Mouse (Mus musculus): ENCODE measurements at regions not wholly inside any gene's neighbourhood (a gene's known extent, or its start where the extent isn't known, plus 50 kb on each side); places are given as distances from the start of the nearest gene placed in this dataset.

GRCm38 (mm10) chr8:41648276-41648675, 231.4 kb upstream of the Frg1 start:
- DNase-seq = no peak

GRCm38 (mm10) chr8:41644626-41645025, 227.8 kb upstream of the Frg1 start:
- DNase-seq = no peak

DNA sequence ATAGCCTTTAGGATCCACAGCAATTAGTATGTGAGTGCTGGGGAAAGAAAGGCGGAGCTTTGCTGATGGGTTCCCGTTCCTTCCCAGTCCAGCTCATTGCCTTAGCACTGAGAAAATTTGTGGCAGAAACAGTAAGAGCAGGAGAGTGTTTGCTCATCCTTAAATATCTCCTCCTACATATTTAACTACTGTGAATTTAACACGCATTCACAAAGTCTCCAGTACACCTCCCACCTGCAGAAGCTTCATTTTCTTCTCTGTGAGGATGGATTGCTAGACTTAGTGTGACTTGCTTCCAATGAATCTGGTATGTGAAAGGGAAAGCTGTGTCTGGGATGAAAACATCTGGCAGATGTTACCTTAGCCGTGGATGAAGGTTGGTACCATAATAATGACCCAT, 207.0 kb upstream of the Frg1 start:
- DNase-seq = no peak

- no peak for DNase-seq
These were observed 183.4 kb upstream of the Frg1 start for GRCm38 (mm10) chr8:41600255-41600654.

DNA sequence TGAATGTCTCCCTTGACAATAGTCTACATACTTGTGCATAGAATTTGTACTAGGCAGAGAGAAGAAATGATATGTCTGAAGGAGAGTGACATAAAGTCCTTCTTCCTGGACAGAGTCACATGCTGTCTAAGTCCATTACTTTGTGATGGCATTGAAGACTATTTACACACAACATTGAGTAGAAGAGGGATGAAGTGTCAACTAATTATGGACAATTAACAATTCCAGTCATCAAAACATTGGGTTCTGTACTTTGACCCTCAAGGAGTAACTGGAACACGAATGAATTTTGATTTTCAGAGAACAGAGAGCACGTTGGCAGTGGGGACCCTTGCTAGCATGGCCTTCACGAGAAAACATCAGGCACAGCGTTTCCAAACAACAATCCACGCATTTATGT, 177.6 kb upstream of the Frg1 start:
- no peak for DNase-seq

DNA sequence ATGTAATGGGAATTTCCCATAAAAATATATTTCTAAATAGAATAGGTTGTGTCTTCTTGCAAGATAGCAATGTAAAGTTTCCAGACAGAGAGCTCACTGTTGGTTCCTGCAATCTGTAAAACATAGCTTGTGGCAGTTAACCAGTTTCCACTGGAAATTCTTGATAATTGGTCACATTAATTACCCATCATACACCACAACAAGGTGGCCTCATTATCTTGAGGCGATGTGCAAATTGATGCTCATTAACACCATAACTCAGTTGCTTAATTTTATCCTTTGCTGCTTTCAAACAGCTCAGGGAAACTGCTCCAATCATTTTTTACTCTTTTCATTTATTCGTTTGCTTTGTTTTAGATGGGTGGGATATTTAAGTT, 176.8 kb upstream of the Frg1 start:
- no peak for DNase-seq

GRCm38 (mm10) chr8:41592741-41593665, 176.1 kb upstream of the Frg1 start:
- no peak for DNase-seq

DNA sequence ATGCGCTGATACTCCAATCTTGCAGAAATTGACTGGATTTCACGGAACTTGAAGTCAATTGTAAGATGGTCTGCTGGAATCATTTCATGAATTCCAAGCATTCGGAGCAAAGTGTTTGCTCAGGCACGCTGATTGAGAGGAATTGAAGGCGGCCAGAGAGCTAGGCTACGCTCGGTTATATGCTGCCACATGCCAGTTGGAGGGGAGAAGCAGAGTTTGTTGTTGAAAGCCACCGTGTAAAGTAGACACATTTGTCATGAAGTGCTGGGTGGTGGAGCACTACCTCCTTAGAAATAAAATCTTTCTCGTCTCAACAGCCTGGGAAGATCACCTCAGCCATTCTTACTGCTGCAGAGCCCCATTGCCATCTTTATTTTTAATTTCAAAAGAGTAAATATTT, 175.3 kb upstream of the Frg1 start:
- DNase-seq = no peak

DNA sequence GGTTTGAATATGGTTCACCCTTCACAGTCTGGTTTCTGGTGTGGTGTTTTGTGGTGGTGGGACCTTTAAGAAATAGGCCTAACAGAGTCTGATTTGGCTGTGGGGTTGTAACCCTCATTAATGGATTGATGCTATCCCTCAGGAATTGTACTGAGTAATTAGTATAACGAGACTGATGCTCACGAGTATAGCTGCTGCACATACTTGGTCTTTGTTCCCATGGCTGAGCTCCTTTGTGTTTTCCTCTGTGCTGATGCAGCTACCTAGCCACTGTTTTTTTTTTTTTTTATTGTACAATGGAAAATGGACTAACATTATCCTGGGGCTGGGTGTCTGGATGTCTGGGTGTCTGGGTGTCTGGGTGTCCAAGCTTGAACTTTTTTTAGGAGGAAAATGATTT, 171.3 kb upstream of the Frg1 start:
- no peak for DNase-seq

DNA sequence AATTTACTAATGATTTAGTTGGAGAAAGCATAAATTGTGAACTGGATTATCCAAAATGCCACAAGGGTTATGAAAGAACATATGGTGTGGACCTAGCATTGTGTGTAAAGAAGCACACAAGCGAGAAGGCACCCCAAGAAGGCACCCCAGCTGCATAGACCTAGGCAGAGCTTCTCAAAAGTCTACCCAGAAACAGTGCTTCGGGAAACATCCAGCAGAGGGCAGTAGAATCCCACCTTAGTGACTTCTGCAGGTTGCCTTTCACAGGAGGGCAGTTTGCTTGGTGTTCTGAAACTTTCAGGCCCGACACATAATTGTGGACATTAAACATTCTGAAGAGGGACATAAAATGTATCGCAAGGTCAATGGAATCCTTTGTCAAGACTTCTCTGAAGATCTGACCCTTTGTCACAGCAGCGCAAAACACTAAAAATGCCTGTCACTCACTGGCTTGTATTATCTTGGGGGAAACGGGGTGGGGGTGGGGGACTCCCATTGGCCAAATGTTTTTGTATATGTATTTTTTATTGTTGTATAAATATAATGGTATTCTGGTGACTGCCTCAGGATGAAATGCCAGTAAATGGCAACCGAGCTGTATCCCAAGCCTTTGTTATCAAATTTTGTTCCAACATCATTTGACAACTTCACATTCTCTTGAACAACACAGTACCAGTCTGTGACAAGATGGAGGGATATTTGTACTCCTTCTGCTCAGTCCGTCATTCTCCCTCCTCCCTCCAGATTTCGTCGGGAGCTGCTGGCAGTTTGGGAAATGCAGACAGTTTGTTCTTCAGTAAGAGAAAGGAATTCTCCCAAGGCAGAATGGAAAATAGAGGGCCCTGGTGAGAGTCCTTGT, 156.4 kb upstream of the Frg1 start:
- peak; percentile 73 for DNase-seq

- no peak for DNase-seq
These were observed 153.7 kb upstream of the Frg1 start for GRCm38 (mm10) chr8:41570566-41570965.

GRCm38 (mm10) chr8:41561995-41562394, 145.1 kb upstream of the Frg1 start:
- peak; percentile 14 for DNase-seq

DNA sequence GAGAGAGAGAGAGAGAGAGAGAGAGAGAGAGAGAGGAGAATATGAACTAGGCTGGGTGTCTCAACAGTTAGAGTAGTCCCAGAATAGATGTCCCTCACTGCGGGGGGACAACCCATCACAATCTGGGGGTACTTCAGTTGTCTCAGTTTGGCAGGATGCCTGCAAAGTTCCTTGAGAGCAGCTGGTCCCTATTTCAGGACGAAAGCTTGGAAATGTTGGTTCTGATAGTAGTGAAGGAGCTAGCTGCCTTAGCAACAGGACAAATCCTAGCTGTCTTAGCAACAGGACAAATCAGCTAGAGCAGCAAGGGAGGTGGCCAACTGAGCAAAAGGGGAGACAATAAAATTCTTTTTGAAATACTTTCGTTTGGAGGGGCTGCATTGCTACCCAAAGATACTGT, 139.9 kb upstream of the Frg1 start:
- DNase-seq = no peak

- DNase-seq = no peak
These were observed 136.1 kb upstream of the Frg1 start for GRCm38 (mm10) chr8:41552747-41553534.

DNA sequence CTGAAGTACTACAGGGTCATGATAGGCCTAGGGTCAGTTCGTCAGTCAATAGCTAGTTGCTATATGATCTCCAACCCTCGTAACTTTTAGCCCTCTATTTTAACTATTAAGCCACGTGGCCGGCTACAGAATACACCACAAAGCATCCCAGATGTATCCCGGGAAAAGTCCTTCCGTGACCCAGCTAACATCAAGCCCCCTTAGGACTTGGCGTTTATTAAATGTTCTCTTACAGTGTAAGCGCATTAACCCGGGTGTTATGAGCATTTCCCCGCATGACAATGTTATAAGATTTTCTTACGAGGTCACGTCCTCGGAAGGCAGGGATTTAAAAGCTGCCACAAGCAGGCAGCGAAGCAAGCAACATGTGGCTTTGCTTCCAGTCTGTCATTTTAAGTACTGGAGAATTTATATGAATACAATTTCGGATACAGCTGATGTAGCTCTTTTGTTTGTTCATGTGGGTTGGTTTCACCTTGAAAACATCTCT, 135.1 kb upstream of the Frg1 start:
- no peak for DNase-seq

- no peak for DNase-seq
These were observed 133.2 kb upstream of the Frg1 start for GRCm38 (mm10) chr8:41550095-41550420.

DNA sequence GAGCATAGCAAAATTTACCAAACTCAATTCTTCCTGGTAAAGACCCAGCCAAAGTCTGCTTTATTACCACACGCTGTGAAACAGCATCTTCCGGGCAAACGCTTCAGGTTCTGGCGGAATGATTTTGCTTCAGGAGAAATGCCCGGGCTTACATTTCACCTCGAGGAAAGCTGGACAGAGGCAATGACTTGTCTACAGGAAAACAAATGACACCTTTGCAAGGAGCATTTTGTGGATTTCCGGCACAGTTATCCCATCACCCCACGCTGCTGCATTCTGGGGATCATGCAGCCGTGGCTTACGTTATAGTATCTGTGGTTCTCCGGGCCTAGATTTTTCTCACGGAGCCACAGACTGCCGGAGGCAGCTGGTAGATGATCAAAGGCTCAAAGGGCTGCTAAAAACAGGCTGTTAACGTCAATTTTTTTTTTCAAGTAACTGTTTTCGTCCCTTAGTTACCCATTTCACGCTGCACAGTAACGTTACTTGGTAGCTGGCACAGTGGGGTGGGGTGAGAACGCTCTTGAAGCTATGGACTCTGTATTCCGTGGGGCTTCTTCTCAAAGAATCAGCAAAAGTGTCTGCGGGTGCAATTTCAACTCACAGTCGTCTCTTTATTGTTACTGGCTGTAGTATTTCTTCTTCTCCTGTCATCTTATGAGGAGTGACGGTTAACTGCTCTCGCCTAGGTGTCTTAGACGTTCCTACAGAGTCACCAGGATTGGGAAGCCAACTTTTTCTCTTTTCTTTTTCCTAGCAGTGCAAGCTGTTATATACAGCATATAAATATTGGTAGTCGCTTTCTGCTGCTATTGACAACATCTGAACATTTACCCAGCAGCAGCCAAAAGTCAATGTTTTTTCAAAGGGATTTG, 132.6 kb upstream of the Frg1 start:
- no peak for DNase-seq

- DNase-seq = no peak
These were observed 131.0 kb upstream of the Frg1 start for GRCm38 (mm10) chr8:41547730-41548368.

GRCm38 (mm10) chr8:41532212-41532611, 115.3 kb upstream of the Frg1 start:
- no peak for DNase-seq

DNA sequence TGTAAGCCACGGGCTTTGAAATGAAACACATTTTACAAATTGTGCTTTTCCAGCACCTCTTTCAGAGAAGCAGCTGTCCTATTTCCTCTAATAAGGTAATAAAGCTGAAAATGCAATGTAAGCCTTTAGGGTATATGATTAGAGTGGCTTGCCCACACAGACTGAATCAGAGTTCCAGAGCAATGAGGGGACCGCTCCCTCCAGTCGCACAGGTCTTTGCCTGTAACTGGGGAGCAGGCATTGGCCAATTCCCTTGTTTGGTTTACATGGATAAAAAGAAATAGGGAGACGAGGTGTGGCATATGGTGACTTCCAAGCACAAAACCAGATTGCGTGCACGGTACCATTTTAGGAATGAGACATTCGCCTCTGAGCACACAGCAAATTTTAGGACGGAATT, 112.7 kb upstream of the Frg1 start:
- no peak for DNase-seq

DNA sequence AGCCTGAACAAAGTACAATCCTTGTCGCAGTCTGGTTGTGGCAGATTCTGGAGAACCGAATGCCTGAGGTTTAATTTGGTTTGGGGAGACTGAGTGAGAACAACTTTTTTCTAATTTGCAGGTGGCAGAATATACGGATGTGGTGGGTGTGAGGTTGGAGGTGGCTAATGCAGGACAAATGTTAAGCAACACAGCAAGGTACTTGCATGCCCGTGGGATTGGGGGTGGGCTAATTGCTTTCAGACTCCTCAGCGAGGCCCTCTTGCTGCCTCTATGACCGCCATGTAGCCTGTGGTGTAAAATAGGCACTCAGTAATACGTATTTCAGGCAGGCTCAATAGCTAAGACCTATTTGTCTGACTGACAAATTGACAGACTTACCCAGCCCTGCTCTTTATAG, 109.4 kb upstream of the Frg1 start:
- DNase-seq = no peak
